Mouse (Mus musculus) myocyte (in vitro differentiated cells): ENCODE measurements around the gene Selenon.

ENCODE experiments used
- E2F4 ChIP-seq: IDR thresholded peaks from one replicate; pipeline ENCODE4 v1.6.1; 2011; ENCODE audit warnings: mild to moderate bottlenecking, control low read depth, moderate library complexity; ENCODE audit not compliant: insufficient read depth
- MAX ChIP-seq: IDR thresholded peaks from one replicate; pipeline ENCODE4 v1.6.1; 2011; ENCODE audit warnings: low read depth, mild to moderate bottlenecking, control low read depth
- POLR2A ChIP-seq: IDR thresholded peaks from one replicate; pipeline ENCODE4 v1.6.1; 2011; ENCODE audit warnings: low read depth, mild to moderate bottlenecking, control low read depth, moderate library complexity; ENCODE audit not compliant: insufficient read length
- SRF ChIP-seq: IDR thresholded peaks from one replicate; pipeline ENCODE4 v1.6.1; 2011; ENCODE audit warnings: low read depth; ENCODE audit not compliant: control insufficient read depth, insufficient read length

DNA sequence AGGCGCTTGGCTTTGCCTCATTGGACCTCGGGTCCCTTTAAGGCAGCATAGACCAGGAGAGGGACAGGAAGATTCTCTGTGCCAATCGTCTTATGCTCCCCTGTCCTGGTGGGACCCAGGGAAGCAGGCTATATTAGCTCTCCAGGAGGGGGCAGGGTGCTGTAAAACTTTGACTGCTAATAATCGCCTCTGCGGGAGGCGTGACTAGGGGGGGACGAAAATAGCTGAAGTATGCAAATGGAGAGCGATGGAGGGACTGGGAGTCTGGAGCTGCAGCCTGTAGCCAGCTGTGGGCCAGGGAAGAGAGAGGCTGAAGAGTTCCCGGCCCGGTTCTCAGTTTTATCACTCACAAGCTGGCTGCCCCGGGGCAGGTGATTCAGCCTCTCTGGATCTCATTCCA, 27.2 kb upstream of the Selenon start:
- TF ChIP-seq SRF, result no peak
- no peak for TF ChIP-seq E2F4
- no peak for TF ChIP-seq MAX
- no peak for TF ChIP-seq POLR2A
